Mouse (Mus musculus) heart, postnatal 0 days (tissue): ENCODE results near the gene Rpusd3.

ENCODE experiments used
- CTCF ChIP-seq: IDR thresholded peaks from 2 replicates; pipeline ENCODE4 v1.5.1; 2016; ENCODE audit warnings: antibody characterized with exemption, control low read depth, low read depth
- EP300 ChIP-seq: IDR thresholded peaks from 2 replicates; pipeline ENCODE4 v1.6.1; 2016; ENCODE audit warnings: antibody characterized with exemption, low read depth

GRCm38 (mm10) chr6:113379246-113379645 lies 39.9 kb downstream of the Rpusd3 start:
- TF ChIP-seq CTCF (no peak), EP300 (no peak)
